Mouse (Mus musculus): ENCODE data around the gene Rab43.
A peak's percentile ranks its signal among the peaks of the same experiment; 100 is the strongest.

The Rab43 gene

GRCm38 (mm10) chr6:87811675-87812338 lies at the start of gene Rab43:
Gene Rab43, minus strand, starts transcription at chr6:87812164.
- DNase-seq (ENCODE audit: extremely low spot score, low spot score): peak; percentile 88

DNA sequence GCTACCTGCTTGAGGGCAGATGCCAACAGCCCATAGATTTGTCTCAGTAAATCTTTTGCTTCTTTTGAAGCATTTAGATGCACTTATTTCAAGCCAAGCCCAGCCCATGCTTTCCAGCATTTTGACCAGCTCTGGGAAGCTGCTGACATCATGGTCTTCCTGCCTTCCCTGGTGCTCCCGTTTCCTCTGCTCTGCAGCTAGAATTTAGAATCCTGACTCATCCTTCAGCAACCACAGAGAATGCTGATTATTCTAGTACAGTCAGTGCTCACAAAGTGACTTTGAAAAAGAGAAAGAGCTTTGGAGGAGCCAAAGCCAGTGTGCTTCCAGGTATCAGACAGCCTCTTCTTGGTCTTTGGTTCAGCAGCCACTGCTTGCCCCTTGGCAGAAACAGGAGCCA lies 45.1 kb upstream of the Rab43 start:
- no peak for DNase-seq (ENCODE audit: extremely low spot score, low spot score)

DNA sequence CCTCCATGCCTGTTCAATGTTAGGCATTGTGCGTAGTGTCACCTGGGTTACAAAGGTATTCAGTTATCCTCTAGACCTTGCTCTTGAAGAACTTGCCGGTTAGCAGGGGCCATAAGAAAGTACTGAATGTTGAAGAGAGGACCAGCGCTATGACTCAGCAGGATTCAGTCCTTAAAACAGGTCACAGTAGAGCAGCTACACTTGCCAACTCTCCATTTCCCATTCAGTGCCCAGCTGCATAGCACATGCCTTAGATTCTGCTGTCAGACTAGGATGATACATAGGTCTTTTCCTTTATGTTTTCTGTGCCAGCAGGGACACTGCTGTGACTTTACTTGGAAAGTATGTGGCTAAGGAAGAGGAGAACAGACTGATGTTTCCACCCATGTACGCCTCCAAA lies 41.5 kb upstream of the Rab43 start:
- no peak for DNase-seq (ENCODE audit: extremely low spot score, low spot score)

DNA sequence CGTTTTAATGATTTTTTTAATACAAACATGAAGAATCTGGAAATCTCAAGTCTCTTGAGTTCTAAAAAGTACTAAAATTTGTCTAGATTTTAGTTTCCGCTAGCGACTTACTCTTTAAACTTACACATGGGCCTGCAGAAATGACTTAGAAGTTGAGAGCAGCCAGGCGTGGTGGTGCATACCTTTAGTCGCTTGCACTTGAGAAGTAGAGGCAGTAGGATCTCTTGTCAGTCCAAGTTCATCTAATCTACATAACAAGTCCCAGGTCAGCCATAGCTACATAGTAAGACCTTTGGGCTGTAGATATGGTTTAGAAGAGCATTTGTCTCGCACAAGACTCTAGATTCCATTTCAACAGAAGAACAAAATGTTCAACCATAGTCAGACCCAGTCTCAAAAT lies 39.9 kb upstream of the Rab43 start:
- DNase-seq (ENCODE audit: extremely low spot score, low spot score): no peak

DNA sequence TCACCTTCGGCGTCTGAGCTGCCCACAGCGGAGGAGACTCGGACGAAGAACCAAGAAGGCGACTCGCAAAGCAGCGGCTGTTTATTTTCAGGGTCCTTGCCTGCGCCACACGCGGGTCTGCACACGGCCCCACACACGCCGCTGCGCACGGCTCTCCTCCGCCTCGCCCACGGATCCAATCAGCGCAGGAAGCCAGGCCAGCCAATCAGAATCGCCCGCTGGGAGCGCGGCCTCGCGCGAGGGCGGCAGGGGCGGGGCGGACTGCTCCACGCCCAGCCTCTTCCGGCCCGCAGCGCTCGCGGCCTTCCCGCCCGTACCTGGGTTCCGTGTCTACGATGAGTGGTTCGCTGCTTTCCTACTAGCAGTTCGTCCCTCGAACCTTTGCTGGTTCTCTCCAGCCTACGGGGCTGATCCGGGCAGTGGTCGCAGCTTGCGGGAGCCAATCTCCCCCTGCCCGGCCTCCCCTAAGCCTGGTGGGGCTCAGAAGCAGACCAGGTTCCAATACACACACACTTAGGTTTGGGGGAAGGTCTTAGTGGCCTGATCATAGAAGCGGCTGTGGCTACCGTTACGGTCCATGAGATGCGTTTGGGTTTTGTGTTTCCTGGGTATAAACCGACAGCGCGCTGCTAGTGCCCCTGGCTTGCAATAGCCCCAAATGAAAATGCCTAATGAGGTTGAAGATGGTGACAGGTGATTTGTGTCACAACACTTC lies 39.1 kb upstream of the Rab43 start, which contains the start of gene Cnbp:
TSS of gene Cnbp (minus strand) at position 207 of the 715 bp plus-strand sequence.
- peak; percentile 97 for DNase-seq (ENCODE audit: extremely low spot score, low spot score)

- DNase-seq (ENCODE audit: extremely low spot score, low spot score): peak; percentile 77
These were observed 38.4 kb upstream of the Rab43 start for GRCm38 (mm10) chr6:87850155-87850899.

DNA sequence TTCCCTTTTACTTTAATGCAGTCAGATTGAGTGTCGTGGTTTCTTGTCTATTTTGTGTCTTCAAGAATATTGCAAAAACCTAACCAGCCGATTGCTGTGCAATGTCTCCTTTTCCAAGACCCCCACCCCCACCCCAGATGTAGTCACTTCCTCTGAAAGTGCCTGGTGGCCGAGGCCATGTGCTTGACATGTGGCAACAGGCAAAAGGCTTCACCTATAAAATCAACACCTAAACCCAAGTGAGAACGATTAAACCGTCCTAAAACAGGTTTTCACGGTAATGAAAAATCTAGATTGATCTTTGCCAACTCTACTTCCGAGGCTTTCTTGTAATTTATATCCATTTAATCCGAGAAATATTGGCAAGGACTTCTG lies 37.8 kb upstream of the Rab43 start:
- peak; percentile 32 for DNase-seq (ENCODE audit: extremely low spot score, low spot score)

- DNase-seq (ENCODE audit: extremely low spot score, low spot score): no peak
These were observed 34.8 kb upstream of the Rab43 start for GRCm38 (mm10) chr6:87846813-87847212.

DNA sequence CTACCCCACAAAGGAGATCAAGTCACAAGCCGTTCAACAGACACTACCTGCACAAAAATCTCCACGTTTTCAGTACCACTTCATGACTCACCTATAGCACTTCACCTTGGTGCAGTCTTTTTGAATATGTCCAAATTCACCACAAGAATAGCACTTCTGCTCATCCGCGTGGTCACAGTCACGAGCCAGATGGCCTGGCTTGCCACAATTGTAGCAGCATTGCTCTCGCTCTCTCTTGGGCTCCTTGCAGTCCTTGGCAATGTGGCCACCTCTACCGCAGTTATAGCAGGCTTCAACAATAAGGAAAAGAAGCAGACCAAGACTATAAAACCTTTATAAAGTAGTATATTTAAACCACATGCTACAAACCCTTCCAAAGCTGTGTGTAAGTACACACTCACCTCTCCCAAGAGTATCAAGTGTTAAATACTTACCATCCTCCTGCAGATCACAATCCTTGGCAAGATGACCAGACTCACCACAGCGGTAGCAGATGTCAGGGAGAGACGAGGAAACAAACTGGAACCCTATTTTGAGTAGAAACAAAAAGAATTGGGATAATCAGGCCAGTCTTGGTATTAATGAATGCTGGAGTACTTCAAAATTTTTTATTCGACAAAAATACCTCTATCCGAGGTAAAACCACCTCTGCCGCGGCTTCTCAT lies 33.2 kb upstream of the Rab43 start:
- no peak for DNase-seq (ENCODE audit: extremely low spot score, low spot score)

GRCm38 (mm10) chr6:87842254-87842653 lies 30.3 kb upstream of the Rab43 start:
- DNase-seq (ENCODE audit: extremely low spot score, low spot score): no peak

DNA sequence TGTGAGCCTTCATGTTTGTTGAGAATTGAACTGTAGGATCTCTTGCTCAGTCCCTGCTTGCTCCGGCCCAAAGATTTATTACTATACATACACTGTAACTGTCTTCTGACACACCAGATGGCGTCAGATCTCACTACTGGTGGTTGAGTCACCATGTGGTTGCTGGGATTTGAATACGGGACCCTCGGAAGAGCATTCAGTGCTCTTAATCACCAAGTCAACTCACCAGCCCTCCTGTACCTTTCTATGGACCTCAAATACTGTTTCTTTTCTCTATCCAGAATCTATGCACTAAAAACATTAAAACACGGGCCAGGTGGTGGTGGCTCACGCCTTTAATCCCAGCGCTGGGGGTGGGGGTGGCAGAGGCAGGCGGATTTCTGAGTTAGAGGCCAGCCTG lies 29.7 kb upstream of the Rab43 start:
- no peak for DNase-seq (ENCODE audit: extremely low spot score, low spot score)

GRCm38 (mm10) chr6:87839797-87840341 lies 27.9 kb upstream of the Rab43 start:
- DNase-seq (ENCODE audit: extremely low spot score, low spot score): no peak

GRCm38 (mm10) chr6:87838551-87839197 lies 26.7 kb upstream of the Rab43 start, which contains the start of gene Isy1:
Gene Isy1, minus strand, starts transcription at chr6:87838798.
- peak; percentile 96 for DNase-seq (ENCODE audit: extremely low spot score, low spot score)

GRCm38 (mm10) chr6:87835695-87836094 lies 23.7 kb upstream of the Rab43 start, which contains the start of gene Gm45140:
Gene Gm45140, minus strand, starts transcription at chr6:87835795.
- no peak for DNase-seq (ENCODE audit: extremely low spot score, low spot score)

- no peak for DNase-seq (ENCODE audit: extremely low spot score, low spot score)
These were observed 8.4 kb upstream of the Rab43 start for GRCm38 (mm10) chr6:87820366-87820765.

DNA sequence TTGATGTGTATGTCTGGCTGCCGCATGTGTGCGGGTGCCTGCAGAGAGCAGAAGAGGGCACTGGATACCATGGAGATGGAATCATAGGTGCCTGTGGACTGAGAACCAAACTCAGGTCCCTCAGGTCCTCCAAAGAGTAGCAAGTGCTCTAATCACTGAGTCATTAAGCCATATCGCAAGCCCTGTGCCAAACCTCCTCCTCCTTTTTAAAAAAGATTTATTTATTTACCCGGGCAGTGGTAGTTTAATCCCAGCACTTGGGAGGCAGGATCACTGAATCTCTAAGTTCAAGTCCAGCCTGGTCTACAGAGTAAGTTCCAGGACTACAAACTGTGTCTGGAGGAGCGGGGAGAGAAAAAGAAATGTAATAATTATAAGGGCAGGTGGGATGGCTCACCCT lies 2.5 kb upstream of the Rab43 start:
- DNase-seq (ENCODE audit: extremely low spot score, low spot score): no peak

GRCm38 (mm10) chr6:87812656-87813055 lies 692 bp upstream of the Rab43 start:
- DNase-seq (ENCODE audit: extremely low spot score, low spot score): no peak

- DNase-seq (ENCODE audit: extremely low spot score, low spot score): peak; percentile 74
These were observed 973 bp downstream of the Rab43 start for GRCm38 (mm10) chr6:87810713-87811669.

DNA sequence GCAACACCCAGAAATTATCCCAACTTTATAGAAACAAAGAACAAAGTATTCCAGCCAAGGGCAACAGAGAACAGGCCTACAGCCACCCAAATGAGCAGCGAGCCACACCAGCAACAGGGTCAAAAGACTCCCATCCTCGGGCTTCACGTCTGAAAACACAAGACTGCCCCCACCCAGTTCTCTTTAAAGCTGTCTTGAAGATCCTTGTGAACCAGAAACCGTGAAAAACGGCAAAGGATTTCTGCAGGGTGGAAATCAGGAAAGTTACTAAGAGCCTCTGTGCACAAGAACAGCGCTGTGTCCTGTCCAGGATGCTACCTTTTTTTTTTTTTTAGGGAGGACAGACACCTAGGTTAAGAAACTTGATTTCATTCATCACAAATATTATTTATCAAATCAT lies 1.7 kb downstream of the Rab43 start:
- DNase-seq (ENCODE audit: extremely low spot score, low spot score): no peak

Data from neural tube, embryonic 10.5 days (tissue).